Mouse (Mus musculus) midbrain, embryonic 13.5 days (tissue): ENCODE measurements around the gene Gabarap. TPM values are rescaled to one million over a fixed set of nuclear protein-coding genes. Genes with fewer than 3 reads are reported as not detected.
"Not testable (repeated sequence)": the region's sequence is repeated elsewhere in the genome, so short reads cannot be mapped to it uniquely, and the experiment has no call there.

Experiments used
- ATAC-seq: fragments of 200-750 bp; cut with Nextera tagmentation; 2 replicates; pipeline ENCODE4 v1.8.0; 2017; ENCODE audit warnings: mild to moderate bottlenecking, moderate TSS enrichment, moderate library complexity
- H3K27ac ChIP-seq: fragments of 300-500 bp; sonication (generic); 2 replicates; pipeline ENCODE4 v1.5.1; 2015; ENCODE audit warnings: inconsistent platforms, mild to moderate bottlenecking, moderate library complexity
- H3K27me3 ChIP-seq: fragments of 300-500 bp; sonication (generic); 2 replicates; pipeline ENCODE4 v1.6.1; 2015; ENCODE audit warnings: mild to moderate bottlenecking, inconsistent platforms
- H3K36me3 ChIP-seq: fragments of 300-500 bp; sonication (generic); 2 replicates; pipeline ENCODE4 v1.6.1; 2015; ENCODE audit warnings: mild to moderate bottlenecking, inconsistent platforms
- H3K4me1 ChIP-seq: fragments of 300-500 bp; sonication (generic); replicated peaks from 2 replicates; pipeline ENCODE4 v1.6.1; 2015; ENCODE audit warnings: inconsistent platforms
- H3K4me2 ChIP-seq: fragments of 300-500 bp; sonication (generic); replicated peaks from 2 replicates; pipeline ENCODE4 v1.6.1; 2015; ENCODE audit warnings: moderate library complexity, mild to moderate bottlenecking, inconsistent platforms
- H3K4me3 ChIP-seq: fragments of 300-500 bp; sonication (generic); replicated peaks from 2 replicates; pipeline ENCODE4 v1.5.1; 2015; ENCODE audit warnings: mild to moderate bottlenecking, inconsistent platforms
- H3K9ac ChIP-seq: fragments of 300-500 bp; sonication (generic); replicated peaks from 2 replicates; pipeline ENCODE4 v1.6.1; 2015; ENCODE audit warnings: mild to moderate bottlenecking, inconsistent platforms
- H3K9me3 ChIP-seq: fragments of 300-500 bp; sonication (generic); 2 replicates; pipeline ENCODE4 v1.6.1; 2016; ENCODE audit warnings: mild to moderate bottlenecking, inconsistent platforms
- WGBS: fragments of 180-500 bp; shearing (Covaris S2); methylation state at CpG from one replicate; pipeline ENCODE4 v1.1.7; 2015; 5-methylcytosine and 5-hydroxymethylcytosine counted together
- polyA plus RNA-seq: library from polyadenylated mRNA; unstranded; fragments of >200 nt; fragmentation: Nextera tagmentation; extraction: Ambion mirVana; gene quantifications from 2 replicates; pipeline ENCODE4 v1.2.1, GENCODE M21; 2015

Gene Gabarap
- polyA plus RNA-seq, 1 experiment from 2014 or later, result 625 TPM

DNA sequence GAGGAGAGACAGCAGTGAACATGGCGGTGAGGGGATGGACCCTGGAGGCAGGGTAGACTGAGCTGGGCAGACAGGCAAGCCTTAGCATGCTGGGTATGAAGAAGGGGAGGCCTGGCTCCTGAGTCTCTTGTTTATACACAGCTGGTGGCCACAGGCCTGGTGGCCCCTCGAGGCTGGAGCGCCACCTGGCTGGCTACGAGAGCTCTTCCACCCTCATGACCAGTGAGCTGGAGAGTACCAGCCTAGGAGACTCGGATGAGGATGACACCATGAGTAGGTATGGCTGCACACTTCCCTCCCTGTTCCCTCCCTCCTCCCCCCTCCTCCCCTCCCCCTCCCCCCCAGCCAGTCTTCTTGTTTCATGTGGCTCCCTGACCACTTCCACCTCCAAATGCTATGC, 14.6 kb downstream of the Gabarap start:
- ATAC-seq, result no peak
- no peaks in the 10 kb centered on the region for H3K27me3 ChIP-seq
- peaks cover 3% of the 10 kb centered on the region; the same call in 1 of the 2 replicates for H3K9me3 ChIP-seq
- 30% methylated on average over 5 of the region's 5 CpGs for WGBS
- H3K4me1 ChIP-seq, result peaks cover 39% of the 10 kb centered on the region
- peaks cover 62% of the 10 kb centered on the region for H3K36me3 ChIP-seq
- H3K4me3 ChIP-seq, result no peak overlapping the region
- no peak overlapping the region for H3K9ac ChIP-seq
- H3K4me2 ChIP-seq, result no peak overlapping the region
- no peak overlapping the region for H3K27ac ChIP-seq

DNA sequence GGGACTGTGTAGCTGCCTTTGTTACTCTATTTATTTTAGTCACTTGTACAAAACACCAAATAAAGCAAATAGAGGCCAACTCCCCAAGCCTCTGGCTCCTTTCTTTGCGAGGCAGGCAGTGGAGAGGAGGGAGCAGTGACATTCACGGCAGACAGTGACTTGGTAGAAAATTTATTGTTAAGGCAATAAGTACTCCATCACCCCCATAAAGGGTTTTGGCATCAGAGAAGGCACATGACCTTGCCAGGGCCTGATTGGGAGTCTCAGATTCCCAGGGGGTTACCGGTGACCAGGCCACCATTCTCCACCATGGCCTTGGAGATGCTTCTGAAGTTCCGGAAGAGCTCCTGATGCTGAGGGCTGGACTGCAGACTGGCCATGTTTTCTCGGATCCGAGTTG, 19.1 kb downstream of the Gabarap start:
- Histone ChIP-seq H3K4me3 (no peak overlapping the region), H3K9me3 (no peaks in the 10 kb centered on the region), H3K27ac (no peak overlapping the region), H3K27me3 (no peaks in the 10 kb centered on the region), H3K4me1 (peaks cover 10% of the 10 kb centered on the region), H3K4me2 (no peak overlapping the region), H3K36me3 (peaks cover 86% of the 10 kb centered on the region), H3K9ac (no peak overlapping the region)
- 89% methylated on average over 6 of the region's 6 CpGs for WGBS
- no peak for ATAC-seq

DNA sequence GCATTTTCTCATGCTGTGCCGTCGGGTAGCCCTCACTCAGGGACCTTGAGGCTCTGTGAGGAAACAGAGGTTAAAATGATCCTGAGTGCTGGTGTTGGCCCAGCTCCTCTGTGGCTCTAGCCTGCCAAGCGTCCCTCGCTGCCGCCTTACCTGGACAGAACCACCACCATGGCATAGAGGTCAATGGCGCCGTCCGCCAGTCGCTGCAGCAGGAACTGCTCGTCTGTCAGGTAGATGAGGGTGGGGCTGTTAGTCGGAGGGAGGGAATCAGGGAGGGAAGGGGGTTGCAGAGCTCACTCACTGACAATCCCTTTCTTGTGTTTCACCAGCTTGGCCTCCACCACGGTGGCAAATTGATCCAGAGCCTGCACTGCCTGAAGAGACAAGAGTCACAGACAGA, 19.6 kb downstream of the Gabarap start:
- Histone ChIP-seq H3K9ac (no peak overlapping the region), H3K36me3 (peaks cover 81% of the 10 kb centered on the region), H3K4me1 (peaks cover 14% of the 10 kb centered on the region), H3K27me3 (no peaks in the 10 kb centered on the region), H3K9me3 (no peaks in the 10 kb centered on the region), H3K4me3 (no peak overlapping the region), H3K27ac (no peak overlapping the region), H3K4me2 (no peak overlapping the region)
- ATAC-seq, result no peak
- 87% methylated on average over 12 of the region's 12 CpGs for WGBS

DNA sequence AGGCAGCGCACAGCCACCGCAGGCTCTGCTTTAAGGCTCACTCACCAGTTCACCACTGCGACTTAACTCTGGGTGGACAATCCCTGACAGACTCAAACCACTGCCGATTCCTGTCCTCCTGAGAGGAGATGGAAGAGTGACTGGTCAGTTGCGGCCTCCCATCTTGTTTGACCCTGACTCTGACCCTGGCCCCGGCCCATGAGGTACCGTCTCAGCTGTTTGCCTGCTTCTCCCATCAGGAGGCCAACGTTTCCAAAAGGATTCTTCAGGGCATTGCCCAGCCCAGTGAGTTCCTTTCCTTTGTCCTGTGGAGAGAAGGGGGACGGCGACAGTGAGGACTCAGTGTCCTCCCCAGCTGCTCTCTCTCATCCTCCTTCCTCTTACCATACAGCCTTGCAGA, 20.0 kb downstream of the Gabarap start:
- peaks cover 77% of the 10 kb centered on the region for H3K36me3 ChIP-seq

DNA sequence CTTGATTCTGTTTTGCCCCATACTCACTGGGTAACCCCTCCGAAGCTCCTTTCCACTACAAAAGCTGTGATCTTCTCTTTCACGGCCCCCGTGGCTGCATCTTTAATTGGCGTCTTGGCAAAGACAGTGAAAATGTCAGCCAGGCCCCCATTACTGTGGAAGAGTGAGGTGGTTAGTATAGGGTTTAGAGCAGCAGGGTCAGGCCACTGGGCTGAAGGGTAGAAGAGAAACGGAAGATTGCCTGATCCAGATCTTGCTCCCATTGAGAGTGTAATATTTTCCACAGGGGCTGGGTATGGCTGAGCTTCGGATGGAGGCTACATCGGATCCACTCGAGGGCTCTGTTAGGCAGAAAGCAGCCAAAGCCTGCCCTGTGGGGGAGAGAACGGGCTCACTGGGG, 22.0 kb downstream of the Gabarap start:
- no peaks in the 10 kb centered on the region for H3K27me3 ChIP-seq
- H3K4me1 ChIP-seq, result peaks cover 30% of the 10 kb centered on the region
- no peak for ATAC-seq
- no peak overlapping the region for H3K4me2 ChIP-seq
- H3K9ac ChIP-seq, result no peak overlapping the region
- H3K9me3 ChIP-seq, result no peaks in the 10 kb centered on the region
- 0 out of 2 replicates have a peak overlapping the region, but pooled peaks have one; percentile 19 for H3K27ac ChIP-seq
- peaks cover 57% of the 10 kb centered on the region for H3K36me3 ChIP-seq
- WGBS, result 90% methylated on average over 9 of the region's 9 CpGs
- H3K4me3 ChIP-seq, result no peak overlapping the region

More for the DNA sequence above, 20.0 kb downstream of the Gabarap start:
- no peak overlapping the region for H3K27ac ChIP-seq
- H3K4me1 ChIP-seq, result peaks cover 16% of the 10 kb centered on the region
- 69% methylated on average over 10 of the region's 10 CpGs for WGBS
- ATAC-seq, result no peak
- H3K4me3 ChIP-seq, result no peak overlapping the region
- no peaks in the 10 kb centered on the region for H3K9me3 ChIP-seq
- no peak overlapping the region for H3K4me2 ChIP-seq
- H3K27me3 ChIP-seq, result no peaks in the 10 kb centered on the region
- no peak overlapping the region for H3K9ac ChIP-seq

DNA sequence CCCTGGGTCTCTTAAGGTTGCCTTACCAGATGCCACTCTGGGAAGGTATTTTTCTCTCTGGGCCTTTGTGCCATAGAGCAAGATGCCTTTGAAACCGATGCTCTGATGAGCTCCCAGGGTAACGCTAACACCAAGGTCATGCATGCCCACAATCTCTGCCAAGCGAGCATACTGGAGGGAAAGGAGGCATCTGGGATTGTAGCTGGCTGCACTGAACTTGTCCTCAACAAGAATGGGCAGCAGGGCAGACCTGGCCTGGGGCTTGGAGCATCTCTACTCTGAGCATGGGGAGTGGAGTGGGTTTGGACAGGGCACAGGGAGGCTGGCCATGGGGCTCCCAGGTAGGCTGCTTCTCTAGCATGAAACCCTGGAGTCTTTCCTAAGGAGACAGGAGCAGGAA, 22.5 kb downstream of the Gabarap start:
- Histone ChIP-seq H3K36me3 (peaks cover 52% of the 10 kb centered on the region), H3K9me3 (no peaks in the 10 kb centered on the region), H3K9ac (no peak overlapping the region), H3K27ac (0 out of 2 replicates have a peak overlapping the region, but pooled peaks have one; percentile 19), H3K4me2 (no peak overlapping the region), H3K27me3 (no peaks in the 10 kb centered on the region), H3K4me1 (peaks cover 32% of the 10 kb centered on the region), H3K4me3 (no peak overlapping the region)
- no peak for ATAC-seq
- WGBS, result 89% methylated on average over 3 of the region's 3 CpGs

DNA sequence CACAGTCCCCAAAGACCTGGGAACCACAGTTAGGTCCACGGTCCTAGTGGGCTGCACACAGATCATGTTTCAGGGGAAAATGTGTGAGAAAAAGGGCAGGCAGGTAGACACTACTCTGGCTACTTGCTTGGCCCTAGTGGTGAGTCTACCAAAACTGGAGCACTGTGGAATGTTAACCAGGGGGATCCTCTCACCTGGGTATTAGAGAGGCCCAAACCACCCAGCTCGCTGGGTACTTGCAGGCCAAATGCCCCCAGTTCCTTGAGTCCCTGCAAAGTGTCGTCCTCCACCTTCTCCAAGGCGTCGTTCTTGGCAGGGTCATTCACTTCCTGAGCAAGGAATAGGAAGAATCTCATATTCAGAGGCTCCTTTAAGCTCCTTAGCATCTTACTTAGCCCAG, 23.1 kb downstream of the Gabarap start:
- Histone ChIP-seq H3K4me3 (peak overlapping the region; percentile 65; the same call in 1 of the 2 replicates), H3K36me3 (peaks cover 46% of the 10 kb centered on the region), H3K9me3 (no peaks in the 10 kb centered on the region), H3K27me3 (no peaks in the 10 kb centered on the region), H3K4me2 (peak overlapping the region; percentile 91; the same call in 1 of the 2 replicates), H3K4me1 (peaks cover 38% of the 10 kb centered on the region), H3K9ac (peak overlapping the region; percentile 79; the same call in 1 of the 2 replicates), H3K27ac (no peak overlapping the region)
- ATAC-seq, result no peak
- 60% methylated on average over 5 of the region's 5 CpGs for WGBS

DNA sequence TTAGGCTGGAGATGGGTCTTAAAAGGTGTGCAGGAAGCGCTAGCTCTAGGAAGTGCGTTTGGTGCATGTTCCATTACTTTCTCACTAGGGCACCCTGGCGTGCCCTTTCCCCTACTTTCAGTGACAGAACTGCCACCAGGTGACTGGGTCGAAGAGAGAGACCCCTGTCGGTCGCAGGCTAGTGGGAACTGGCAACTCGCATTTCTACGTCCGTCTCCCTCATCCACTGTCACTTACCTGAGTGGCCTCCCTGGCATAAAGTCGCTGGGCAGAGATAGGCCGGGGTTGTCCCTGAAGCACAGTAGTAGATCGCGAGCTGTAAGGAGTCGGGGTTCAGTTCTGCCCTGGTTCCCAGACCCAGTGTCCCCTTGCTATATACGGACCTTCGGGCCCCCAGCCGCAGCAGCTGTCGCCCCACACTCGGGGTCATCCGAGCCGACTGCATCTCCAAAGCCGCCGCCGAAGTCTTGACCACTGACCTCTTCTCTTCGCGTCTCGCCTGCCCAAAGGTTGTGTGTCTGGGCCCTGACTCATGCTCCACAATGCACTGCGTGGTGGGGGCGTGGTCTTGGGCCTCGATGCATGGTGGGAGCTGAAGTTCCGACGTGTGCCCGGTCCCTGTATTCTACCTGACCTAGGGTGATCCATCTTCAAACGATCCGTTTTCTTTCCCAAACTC, 24.1 kb downstream of the Gabarap start, which contains the start of gene Acadvl:
Acadvl (minus strand) TSS at position 532 of the 679 bp plus-strand sequence.
- Histone ChIP-seq H3K27ac (peak within 1 kb of the TSS; percentile 79), H3K9me3 (no peaks in the 10 kb centered on the region), H3K27me3 (no peaks in the 10 kb centered on the region), H3K4me2 (peak within 1 kb of the TSS; percentile 91), H3K4me3 (peak within 1 kb of the TSS; percentile 65), H3K9ac (peak within 1 kb of the TSS; percentile 79), H3K36me3 (peaks cover 36% of the 10 kb centered on the region), H3K4me1 (peaks cover 47% of the 10 kb centered on the region)
- 1% methylated on average over 35 of the region's 35 CpGs for WGBS
- ATAC-seq, result peak; percentile 84

DNA sequence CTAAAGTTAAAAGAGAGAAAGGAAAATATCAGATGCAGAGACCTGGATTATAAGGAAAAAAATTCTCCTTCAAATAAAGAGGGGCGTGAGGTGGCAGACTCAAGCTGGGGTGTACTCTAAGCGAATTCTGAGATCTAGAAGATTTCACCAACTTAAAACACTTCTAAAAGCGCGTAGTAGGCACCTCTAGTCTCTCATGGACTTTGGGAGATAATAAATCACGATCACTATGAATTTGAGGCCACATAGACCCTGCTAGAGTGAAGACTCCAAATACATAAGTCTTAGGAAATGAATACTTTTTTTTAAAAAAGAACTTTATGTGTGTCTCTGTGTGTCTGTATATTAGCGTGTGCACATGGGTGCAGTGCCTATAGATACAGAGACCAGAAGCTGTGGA, 24.7 kb downstream of the Gabarap start:
- ATAC-seq, result no peak
- Histone ChIP-seq H3K9ac (peak overlapping the region; percentile 79; the same call in 1 of the 2 replicates), H3K4me3 (peak overlapping the region; percentile 65; the same call in 1 of the 2 replicates), H3K36me3 (peaks cover 29% of the 10 kb centered on the region), H3K27me3 (no peaks in the 10 kb centered on the region), H3K27ac (no peak overlapping the region), H3K4me1 (peaks cover 54% of the 10 kb centered on the region), H3K4me2 (peak overlapping the region; percentile 91), H3K9me3 (no peaks in the 10 kb centered on the region)
- 69% methylated on average over 6 of the region's 6 CpGs for WGBS

DNA sequence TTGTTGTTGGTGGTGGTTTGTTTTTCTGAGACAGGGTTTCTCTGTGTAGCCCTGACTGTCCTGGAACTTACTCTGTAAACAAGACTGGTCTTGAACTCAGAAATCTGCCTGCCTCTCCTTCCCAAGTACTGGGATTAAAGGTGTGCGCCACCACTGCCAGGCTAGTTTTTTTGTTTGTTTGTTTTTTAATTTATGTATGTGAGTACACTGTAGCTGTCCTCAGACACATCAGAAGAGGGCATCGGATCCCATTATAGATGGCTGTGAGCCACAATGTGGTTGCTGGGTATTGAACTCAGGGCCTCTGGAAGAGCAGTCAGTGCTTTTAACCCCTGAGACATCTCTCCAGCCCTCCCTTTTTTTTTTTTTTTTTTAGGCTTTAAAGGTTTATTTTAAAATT, 25.2 kb downstream of the Gabarap start:
- peaks cover 56% of the 10 kb centered on the region for H3K4me1 ChIP-seq
- WGBS, result 77% methylated on average over 2 of the region's 2 CpGs
- H3K9me3 ChIP-seq, H3K9ac ChIP-seq, H3K27me3 ChIP-seq, H3K4me2 ChIP-seq, H3K27ac ChIP-seq, ATAC-seq, H3K4me3 ChIP-seq: not testable (repeated sequence)
- H3K36me3 ChIP-seq, result peaks cover 24% of the 10 kb centered on the region

DNA sequence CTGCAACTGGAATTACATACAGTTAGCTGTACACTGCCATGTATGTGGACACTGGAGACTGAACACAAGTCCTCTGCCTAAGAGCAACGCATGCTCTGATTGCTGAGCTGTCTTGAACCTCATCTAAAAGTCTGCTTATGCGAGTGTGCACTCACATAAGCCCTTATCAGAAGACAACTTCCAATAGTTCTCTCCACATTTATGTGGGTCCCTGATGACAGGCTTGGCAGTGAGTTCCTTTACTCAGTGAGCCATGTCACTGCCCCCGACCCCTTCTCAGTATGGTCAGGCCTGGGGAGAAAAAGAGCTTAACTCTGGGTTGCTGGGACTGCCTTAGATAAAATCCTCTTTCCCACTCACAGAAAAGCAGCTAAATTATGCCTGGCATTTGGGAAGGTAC, 25.7 kb downstream of the Gabarap start, which contains the start of gene Dlg4:
Dlg4 (plus strand) TSS at position 274 of the 400 bp plus-strand sequence.
- peaks cover 56% of the 10 kb centered on the region for H3K4me1 ChIP-seq

DNA sequence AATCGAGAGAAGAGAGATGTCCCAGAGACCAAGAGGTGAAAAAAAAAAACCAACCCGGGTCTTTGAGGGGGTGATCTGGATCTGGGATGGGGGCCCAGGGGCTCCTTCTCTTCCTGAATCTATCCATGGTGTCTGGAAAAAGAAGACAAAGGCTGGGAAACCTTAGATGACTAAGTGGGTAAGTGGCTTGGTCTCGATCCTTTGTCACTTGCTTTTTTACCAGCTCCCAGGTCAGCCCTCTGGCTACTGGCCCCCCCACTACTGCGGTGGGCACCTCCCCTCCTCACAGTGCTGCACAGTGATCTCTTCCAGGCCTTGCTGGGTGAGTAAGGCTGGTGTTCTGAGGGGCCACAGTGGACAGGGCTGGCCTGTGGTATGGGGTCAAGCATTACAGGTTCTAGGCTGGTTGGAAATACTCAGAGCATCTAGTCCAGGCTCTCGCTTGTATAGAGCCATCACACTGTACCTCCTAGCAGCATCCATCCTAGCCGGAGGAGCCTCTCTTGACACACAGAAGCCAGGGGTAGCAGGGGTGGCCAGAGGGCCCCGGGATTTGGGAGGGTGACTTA, 26.3 kb downstream of the Gabarap start:
- H3K36me3 ChIP-seq, result peaks cover 13% of the 10 kb centered on the region
- H3K27ac ChIP-seq, result peak overlapping the region; percentile 97
- no peaks in the 10 kb centered on the region for H3K9me3 ChIP-seq
- H3K4me1 ChIP-seq, result peaks cover 60% of the 10 kb centered on the region
- H3K4me3 ChIP-seq, result peak overlapping the region; percentile 78
- peak overlapping the region; percentile 91 for H3K4me2 ChIP-seq
- no peaks in the 10 kb centered on the region for H3K27me3 ChIP-seq
- WGBS, result 29% methylated on average over 7 of the region's 7 CpGs
- ATAC-seq, result no peak
- peak overlapping the region; percentile 92 for H3K9ac ChIP-seq

More for the DNA sequence above, 25.7 kb downstream of the Gabarap start, which contains the start of gene Dlg4:
- Histone ChIP-seq H3K4me3 (peak within 1 kb of the TSS; percentile 78), H3K9ac (peak within 1 kb of the TSS; percentile 92), H3K27me3 (no peaks in the 10 kb centered on the region), H3K4me2 (peak within 1 kb of the TSS; percentile 91), H3K36me3 (peaks cover 19% of the 10 kb centered on the region), H3K27ac (peak within 1 kb of the TSS; percentile 97), H3K9me3 (no peaks in the 10 kb centered on the region)
- WGBS, result 57% methylated on average over 3 of the region's 3 CpGs
- ATAC-seq, result no peak
